ENCODE assay signal across 22 mouse cellular contexts in the genomic region with DNA sequence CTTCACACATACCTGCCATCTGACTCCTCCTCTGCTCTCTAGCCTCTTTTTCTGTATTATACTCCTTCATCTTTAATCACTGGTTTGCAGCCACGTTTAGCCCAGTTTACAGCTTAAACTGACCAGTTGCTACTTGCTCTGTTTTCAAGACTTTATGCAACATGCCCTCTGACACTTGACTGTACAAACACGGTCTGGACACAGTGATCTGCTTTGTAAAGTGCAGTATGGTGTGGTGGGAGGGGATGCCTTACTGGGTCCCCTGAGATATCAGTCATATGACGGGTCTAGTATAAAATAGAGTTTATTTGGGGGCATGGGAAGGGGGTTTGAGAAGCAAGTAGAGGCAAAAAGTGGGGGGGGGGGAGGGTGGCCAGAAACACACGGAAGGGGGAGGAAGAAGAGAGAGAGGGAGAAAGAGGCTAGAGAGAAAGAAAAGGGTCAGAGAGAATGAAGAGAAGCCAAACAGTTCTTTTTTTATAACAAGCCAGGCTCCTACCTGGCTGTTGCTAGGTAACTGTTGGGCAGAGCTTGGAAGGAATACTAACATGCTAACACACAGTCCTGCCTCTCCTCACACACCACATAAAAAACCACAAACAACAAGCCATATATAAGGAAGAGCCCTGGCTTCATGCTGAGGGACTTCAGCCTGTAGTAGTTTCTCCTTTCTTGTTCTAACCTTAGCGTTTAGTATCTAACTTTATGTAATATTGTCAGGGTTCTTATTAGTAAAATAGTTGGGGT. TPM values are rescaled to one million over a fixed set of nuclear protein-coding genes. Genes with fewer than 3 reads are reported as not detected.
DNase-seq lines count a peak whose midpoint lies in the region; ATAC-seq lines count a peak whose summit lies in the region.
"Had no signal": no experiment of that assay in that cellular context is flagged by ENCODE, and none has a peak within 500 bp of the region (broad histone marks: within the 10 kb centered on the region; RNA-seq: fewer than 3 reads in every experiment).

No protein-coding gene starts in this region.

- no peaks in the 10 kb centered on the region for H3K4me1 ChIP-seq in midbrain, embryonic 15.5 days
- H3K4me1 ChIP-seq in midbrain, embryonic 10.5 days: no peaks in the 10 kb centered on the region
- peaks cover 4% of the 10 kb centered on the region; the same call in 1 of the 2 replicates for H3K4me1 ChIP-seq in intestine, embryonic 15.5 days (replicated peaks)
- H3K4me1 ChIP-seq: embryonic facial prominence, embryonic 15.5 days; hindbrain, embryonic 10.5 days; limb, embryonic 15.5 days; midbrain, embryonic 12.5 days had no signal

- no peak overlapping the region for H3K9ac ChIP-seq in midbrain, embryonic 15.5 days
- no peak overlapping the region for H3K9ac ChIP-seq in intestine, embryonic 15.5 days
- H3K9ac ChIP-seq: embryonic facial prominence, embryonic 15.5 days; limb, embryonic 15.5 days; midbrain, embryonic 12.5 days; neural tube, embryonic 12.5 days had no signal

- 0 out of 2 replicates have a peak overlapping the region, but pooled peaks have one; percentile 13 for H3K27ac ChIP-seq in midbrain, embryonic 15.5 days
- no peak overlapping the region for H3K27ac ChIP-seq in midbrain, embryonic 10.5 days (replicated peaks)
- no peak overlapping the region for H3K27ac ChIP-seq in intestine, embryonic 15.5 days
- H3K27ac ChIP-seq: embryonic facial prominence, embryonic 15.5 days; hindbrain, embryonic 10.5 days; limb, embryonic 15.5 days; midbrain, embryonic 12.5 days; neural tube, embryonic 12.5 days; stomach, postnatal 0 days had no signal

- no peaks in the 10 kb centered on the region for H3K27me3 ChIP-seq in midbrain, embryonic 15.5 days (replicated peaks)
- no peaks in the 10 kb centered on the region for H3K27me3 ChIP-seq in midbrain, embryonic 10.5 days (ENCODE audit: low read depth, poor library complexity, severe bottlenecking)
- H3K27me3 ChIP-seq in intestine, embryonic 15.5 days (replicated peaks): no peaks in the 10 kb centered on the region
- H3K27me3 ChIP-seq: CH12.LX; embryonic facial prominence, embryonic 15.5 days; limb, embryonic 15.5 days; midbrain, embryonic 12.5 days; neural tube, embryonic 12.5 days had no signal

- no peak overlapping the region for H3K4me2 ChIP-seq in midbrain, embryonic 15.5 days
- no peak overlapping the region for H3K4me2 ChIP-seq in intestine, embryonic 15.5 days (replicated peaks)
- H3K4me2 ChIP-seq: embryonic facial prominence, embryonic 15.5 days; heart, embryonic 11.5 days; limb, embryonic 15.5 days; midbrain, embryonic 12.5 days; neural tube, embryonic 12.5 days had no signal

- no peaks in the 10 kb centered on the region for H3K9me3 ChIP-seq in midbrain, embryonic 15.5 days
- H3K9me3 ChIP-seq in midbrain, embryonic 10.5 days (replicated peaks): no peaks in the 10 kb centered on the region
- no peaks in the 10 kb centered on the region for H3K9me3 ChIP-seq in intestine, embryonic 15.5 days
- H3K9me3 ChIP-seq: embryonic facial prominence, embryonic 15.5 days; G1E; hindbrain, embryonic 10.5 days; limb, embryonic 15.5 days; midbrain, embryonic 12.5 days; neural tube, embryonic 12.5 days had no signal

- peak; percentile 85 for ATAC-seq in midbrain, embryonic 15.5 days (replicated peaks)
- ATAC-seq in intestine, embryonic 15.5 days: 0 out of 2 replicates have a peak, but pooled peaks have one; percentile 22
- ATAC-seq: forebrain, embryonic 14.5 days had no signal

- no peak overlapping the region for H3K4me3 ChIP-seq in midbrain, embryonic 15.5 days
- H3K4me3 ChIP-seq in midbrain, embryonic 10.5 days: no peak overlapping the region
- no peak overlapping the region for H3K4me3 ChIP-seq in intestine, embryonic 15.5 days (replicated peaks)
- H3K4me3 ChIP-seq: embryonic facial prominence, embryonic 15.5 days; hindbrain, embryonic 10.5 days; limb, embryonic 15.5 days; midbrain, embryonic 12.5 days; neural tube, embryonic 12.5 days had no signal

- peak; percentile 38 for DNase-seq in kidney, adult 9 months
- DNase-seq in kidney, postnatal 10 days: no peak
- no peak for DNase-seq in midbrain, embryonic 10.5 days (ENCODE audit: low spot score)
- DNase-seq in frontal cortex, postnatal 36 days (ENCODE audit: low spot score in 2 of 2): no peak
- DNase-seq in adrenal gland, postnatal 25 days: no peak
- DNase-seq: adrenal gland, adult 8-10 months; B cell, adult 2 months; cerebellum, adult 8-10 months; left cerebral cortex, postnatal 4 days; right cerebral cortex, postnatal 14 days had no signal

- H3K36me3 ChIP-seq in midbrain, embryonic 15.5 days (replicated peaks): no peaks in the 10 kb centered on the region
- H3K36me3 ChIP-seq in midbrain, embryonic 10.5 days: no peaks in the 10 kb centered on the region
- H3K36me3 ChIP-seq in intestine, embryonic 15.5 days: no peaks in the 10 kb centered on the region
- H3K36me3 ChIP-seq: embryonic facial prominence, embryonic 15.5 days; G1E; hindbrain, embryonic 10.5 days; limb, embryonic 15.5 days; midbrain, embryonic 12.5 days; neural tube, embryonic 12.5 days had no signal

- 62% methylated on average over 5 of the region's 5 CpGs for WGBS in midbrain, embryonic 15.5 days
- 68% methylated on average over 5 of the region's 5 CpGs for WGBS in midbrain, embryonic 10.5 days
- WGBS in intestine, embryonic 15.5 days: 41% methylated on average over 5 of the region's 5 CpGs

RNA-seq across cellular contexts. Expression of gene P4ha1, which starts 45.2 kb away (rescaled TPM):
- 26.0 and 29.1 TPM in 2 replicates for polyA plus RNA-seq in midbrain, embryonic 15.5 days (2015; fragmentation: Nextera tagmentation; extraction: Ambion mirVana)
- 39.6 and 50.9 TPM in 2 replicates for polyA plus RNA-seq in midbrain, embryonic 10.5 days (2016; fragmentation: Nextera tagmentation; extraction: Ambion mirVana)
- 64.7 and 73.8 TPM in 2 replicates for polyA plus RNA-seq in intestine, embryonic 15.5 days (2015; fragmentation: Nextera tagmentation; extraction: Ambion mirVana)
- 30.3 and 53.3 TPM in 2 replicates for total RNA-seq in adrenal gland, postnatal 25 days (2021)

RNA-seq across cellular contexts. Expression of gene Sowahc, which starts 56.1 kb away (rescaled TPM):
- 17.5 and 19.0 TPM in 2 replicates for polyA plus RNA-seq in midbrain, embryonic 15.5 days (2015; fragmentation: Nextera tagmentation; extraction: Ambion mirVana)
- polyA plus RNA-seq in midbrain, embryonic 10.5 days (2016; fragmentation: Nextera tagmentation; extraction: Ambion mirVana): 13.3 and 15.7 TPM in 2 replicates
- 11.6 and 12.0 TPM in 2 replicates for polyA plus RNA-seq in intestine, embryonic 15.5 days (2015; fragmentation: Nextera tagmentation; extraction: Ambion mirVana)
- total RNA-seq in adrenal gland, postnatal 25 days (2021): 29.0 and 29.1 TPM in 2 replicates

RNA-seq across cellular contexts. Expression of gene Sept10, which starts 56.3 kb away (rescaled TPM):
- 11.5 and 13.4 TPM in 2 replicates for polyA plus RNA-seq in midbrain, embryonic 15.5 days (2015; fragmentation: Nextera tagmentation; extraction: Ambion mirVana)
- polyA plus RNA-seq in midbrain, embryonic 10.5 days (2016; fragmentation: Nextera tagmentation; extraction: Ambion mirVana): 23.6 and 27.7 TPM in 2 replicates
- 31.6 and 40.1 TPM in 2 replicates for polyA plus RNA-seq in intestine, embryonic 15.5 days (2015; fragmentation: Nextera tagmentation; extraction: Ambion mirVana)
- total RNA-seq in adrenal gland, postnatal 25 days (2021): 47.4 and 67.0 TPM in 2 replicates
